Mouse (Mus musculus) kidney, embryonic 14.5 days (tissue): Measurements from ENCODE around the gene Morn4. TPM values are rescaled to one million over a fixed set of nuclear protein-coding genes. Genes with fewer than 3 reads are reported as not detected.
A peak's percentile ranks its signal among the peaks of the same experiment; 100 is the strongest.

ENCODE experiments used
- ATAC-seq: fragments of 200-750 bp; cut with Nextera tagmentation; 2 replicates; pipeline ENCODE4 v1.8.0; 2017; ENCODE audit warnings: moderate number of reproducible peaks, mild to moderate bottlenecking, moderate TSS enrichment, moderate library complexity; ENCODE audit not compliant: low FRiP score, low TSS enrichment
- H3K27ac ChIP-seq: fragments of 300-500 bp; sonication (generic); 2 replicates; pipeline ENCODE4 v1.5.1; 2014; ENCODE audit warnings: low read depth, mild to moderate bottlenecking, low read length, moderate library complexity, mixed read lengths
- H3K27me3 ChIP-seq: fragments of 300-500 bp; sonication (generic); 2 replicates; pipeline ENCODE4 v1.6.1; 2014; ENCODE audit warnings: mild to moderate bottlenecking, low read length; ENCODE audit not compliant: control insufficient read depth, insufficient read depth
- H3K36me3 ChIP-seq: fragments of 300-500 bp; sonication (generic); 2 replicates; pipeline ENCODE4 v1.6.1; 2014; ENCODE audit warnings: low read length, mixed read lengths; ENCODE audit not compliant: control insufficient read depth, insufficient read depth
- H3K4me1 ChIP-seq: fragments of 300-500 bp; sonication (generic); 2 replicates; pipeline ENCODE4 v1.6.1; 2014; ENCODE audit warnings: low read length, mixed read lengths; ENCODE audit not compliant: control insufficient read depth, insufficient read depth
- H3K4me2 ChIP-seq: fragments of 300-500 bp; sonication (generic); replicated peaks from 2 replicates; pipeline ENCODE4 v1.6.1; 2014; ENCODE audit warnings: low read depth, mild to moderate bottlenecking, low read length
- H3K4me3 ChIP-seq: fragments of 300-500 bp; sonication (generic); 2 replicates; pipeline ENCODE4 v1.5.1; 2014; ENCODE audit warnings: mild to moderate bottlenecking, low read length
- H3K9ac ChIP-seq: fragments of 300-500 bp; sonication (generic); 2 replicates; pipeline ENCODE4 v1.6.1; 2014; ENCODE audit warnings: low read depth, mild to moderate bottlenecking, low read length, moderate library complexity
- H3K9me3 ChIP-seq: fragments of 300-500 bp; sonication (generic); 2 replicates; pipeline ENCODE4 v1.6.1; 2016; ENCODE audit warnings: low read length; ENCODE audit not compliant: control insufficient read depth
- WGBS: fragments of 180-500 bp; shearing (Covaris S2); extraction: QIAGEN DNeasy Blood & Tissue Kit; methylation state at CpG from one replicate; pipeline ENCODE4 v1.1.7; 2014; 5-methylcytosine and 5-hydroxymethylcytosine counted together
- polyA plus RNA-seq: library from polyadenylated mRNA; unstranded; fragments of >200 nt; fragmentation: Nextera tagmentation; extraction: Ambion mirVana; gene quantifications from 2 replicates; pipeline ENCODE4 v1.2.1, GENCODE M21; 2014

Gene Morn4
- 27.8 and 33.6 TPM in 2 replicates for polyA plus RNA-seq

DNA sequence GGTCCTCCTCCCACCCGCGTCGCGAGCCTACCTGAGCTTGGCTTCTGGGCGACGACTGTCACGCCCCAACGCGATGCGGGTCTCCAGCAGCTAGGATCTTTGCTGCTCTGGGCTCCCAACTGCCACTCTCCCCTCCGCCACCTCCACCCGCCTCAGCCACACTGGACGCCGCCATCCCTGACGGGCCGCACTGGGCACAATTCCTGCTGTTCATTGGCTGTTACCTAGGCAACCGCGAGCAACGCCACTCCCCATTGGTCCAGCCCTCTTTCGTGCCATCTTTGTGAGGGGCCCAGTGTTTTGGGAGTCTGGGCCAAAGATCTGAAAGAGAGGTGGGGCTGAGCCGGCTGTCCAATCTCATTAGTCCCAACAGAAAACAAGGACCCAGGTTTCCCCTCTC is at the start of gene Morn4:
TSS of gene Morn4 (minus strand) at position 192 of the 400 bp plus-strand sequence.
- peak within 1 kb of the TSS; percentile 89 for H3K4me2 ChIP-seq
- ATAC-seq, result peak; percentile 85
- WGBS, result under 1% methylated on average over 21 of the region's 21 CpGs

DNA sequence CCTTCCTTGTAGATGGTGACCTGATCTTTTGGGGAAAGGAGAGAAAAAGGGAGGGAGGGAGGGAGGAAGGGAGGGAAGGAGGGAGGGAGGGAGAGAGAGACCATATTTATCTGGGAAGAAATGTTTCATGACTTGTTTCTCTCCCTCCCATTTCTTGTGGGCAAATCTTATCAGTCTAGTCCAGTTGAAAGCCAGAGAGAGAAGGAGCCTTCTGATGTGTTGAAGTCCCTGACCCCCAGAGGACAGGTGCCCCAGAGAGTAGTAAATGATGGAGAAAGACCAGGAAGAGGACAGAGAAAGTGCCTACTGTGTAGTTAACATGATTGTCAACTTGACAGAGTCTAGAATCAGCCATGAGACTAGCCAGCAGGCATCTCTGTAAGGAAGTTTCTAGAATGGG is 48.9 kb upstream of the Morn4 start:
- Histone ChIP-seq H3K27ac (no peak overlapping the region), H3K9me3 (no peaks in the 10 kb centered on the region), H3K4me1 (no peaks in the 10 kb centered on the region), H3K4me2 (no peak overlapping the region), H3K27me3 (no peaks in the 10 kb centered on the region), H3K4me3 (no peak overlapping the region), H3K36me3 (no peaks in the 10 kb centered on the region), H3K9ac (no peak overlapping the region)
- ATAC-seq, result no peak

More for the DNA sequence above, at the start of gene Morn4:
- Histone ChIP-seq H3K4me1 (peaks cover 13% of the 10 kb centered on the region), H3K36me3 (no peaks in the 10 kb centered on the region), H3K27ac (no peak within 1 kb of the TSS), H3K9ac (peak within 1 kb of the TSS; percentile 75), H3K4me3 (peak within 1 kb of the TSS; percentile 81), H3K27me3 (no peaks in the 10 kb centered on the region), H3K9me3 (no peaks in the 10 kb centered on the region)

DNA sequence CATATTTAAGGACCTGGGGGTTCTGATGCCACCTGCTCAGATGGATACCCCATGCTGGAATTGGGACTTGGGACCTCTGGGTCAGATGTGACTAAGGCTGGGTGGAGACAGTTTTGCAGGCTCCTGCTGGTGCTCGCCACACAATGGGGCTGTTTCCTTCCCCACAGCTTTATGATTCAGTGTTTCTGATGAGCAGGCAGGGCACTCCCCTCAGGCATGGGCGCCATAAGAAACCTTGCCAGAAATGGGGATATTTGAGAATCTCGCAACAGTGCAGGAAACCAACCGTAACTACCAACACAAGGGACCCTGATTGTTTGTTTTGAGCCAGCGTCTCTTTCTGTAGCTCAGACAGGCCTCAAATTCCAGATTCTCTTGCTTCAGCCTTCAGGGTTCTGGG is 44.9 kb upstream of the Morn4 start:
- H3K4me1 ChIP-seq, result peaks cover 2% of the 10 kb centered on the region; the same call in 1 of the 2 replicates
- no peaks in the 10 kb centered on the region for H3K9me3 ChIP-seq
- no peaks in the 10 kb centered on the region for H3K36me3 ChIP-seq
- H3K27ac ChIP-seq, result no peak overlapping the region
- 49% methylated on average over 5 of the region's 5 CpGs for WGBS
- no peak overlapping the region for H3K4me2 ChIP-seq
- no peak overlapping the region for H3K9ac ChIP-seq
- no peak for ATAC-seq
- no peak overlapping the region for H3K4me3 ChIP-seq
- H3K27me3 ChIP-seq, result no peaks in the 10 kb centered on the region

DNA sequence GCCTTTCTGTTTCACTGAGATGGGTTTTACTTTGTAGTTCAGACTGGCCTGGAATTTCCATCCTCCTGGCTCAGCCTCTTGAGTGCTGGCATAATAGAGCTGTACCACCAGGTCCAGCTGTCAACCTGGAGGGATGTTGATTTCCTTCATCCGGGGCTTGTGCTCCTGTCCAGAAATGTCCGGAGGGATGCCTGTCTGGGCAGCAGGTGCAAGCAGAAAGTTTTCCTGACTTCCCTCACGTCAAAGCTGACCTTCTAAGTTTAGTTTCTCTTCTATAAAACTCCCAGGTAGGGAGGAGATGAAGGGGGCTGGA is 44.1 kb upstream of the Morn4 start:
- Histone ChIP-seq H3K27ac (no peak overlapping the region), H3K4me2 (no peak overlapping the region), H3K9me3 (no peaks in the 10 kb centered on the region), H3K36me3 (no peaks in the 10 kb centered on the region), H3K9ac (no peak overlapping the region), H3K27me3 (no peaks in the 10 kb centered on the region), H3K4me3 (no peak overlapping the region), H3K4me1 (peaks cover 2% of the 10 kb centered on the region; the same call in 1 of the 2 replicates)
- no peak for ATAC-seq
- 57% methylated on average over 3 of the region's 3 CpGs for WGBS

DNA sequence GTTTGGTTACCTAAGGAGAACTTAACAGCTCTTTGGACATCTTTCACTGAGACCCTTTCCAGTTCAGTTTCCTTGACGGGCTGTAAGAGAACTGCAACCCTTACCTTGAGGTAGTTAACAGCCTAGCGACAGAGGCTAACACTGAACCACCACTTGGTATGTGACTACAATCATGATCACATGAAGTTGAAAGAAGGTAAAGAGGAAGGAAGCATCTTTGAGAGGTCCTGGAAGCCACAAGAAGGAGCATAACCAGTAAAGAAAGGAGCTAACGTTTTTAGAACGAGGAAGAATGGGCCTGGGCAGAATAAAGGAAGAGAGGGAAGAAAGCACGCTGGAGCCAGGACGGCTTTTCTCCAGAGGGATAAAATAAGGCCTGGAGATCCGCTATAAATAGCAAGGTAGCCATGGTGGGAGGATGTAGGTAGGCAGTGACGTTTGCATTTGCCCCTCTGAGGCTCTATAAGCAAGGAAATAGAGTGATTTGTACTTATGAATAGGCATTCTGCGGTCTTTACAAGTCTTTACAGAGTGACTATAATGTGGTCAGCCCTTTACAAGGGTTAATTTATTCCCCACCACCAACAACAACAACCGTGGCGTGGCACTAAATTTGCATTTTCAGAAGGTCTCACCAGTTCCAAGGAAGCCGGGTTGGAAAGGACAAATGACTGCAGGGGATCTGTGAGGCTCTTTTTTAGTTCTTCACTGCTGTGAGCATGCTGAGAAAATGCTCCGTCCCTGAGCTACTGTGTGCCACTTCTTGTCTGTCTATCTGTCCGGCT is 43.5 kb upstream of the Morn4 start:
- Histone ChIP-seq H3K4me1 (peaks cover 2% of the 10 kb centered on the region; the same call in 1 of the 2 replicates), H3K9me3 (no peaks in the 10 kb centered on the region), H3K4me2 (peak overlapping the region; percentile 87), H3K36me3 (peaks cover 2% of the 10 kb centered on the region; the same call in 1 of the 2 replicates), H3K27me3 (no peaks in the 10 kb centered on the region), H3K4me3 (peak overlapping the region; percentile 56), H3K9ac (peak overlapping the region; percentile 67), H3K27ac (peak overlapping the region; percentile 83)
- ATAC-seq, result no peak; the same call in 1 of the 2 replicates
- WGBS, result 38% methylated on average over 14 of the region's 14 CpGs

DNA sequence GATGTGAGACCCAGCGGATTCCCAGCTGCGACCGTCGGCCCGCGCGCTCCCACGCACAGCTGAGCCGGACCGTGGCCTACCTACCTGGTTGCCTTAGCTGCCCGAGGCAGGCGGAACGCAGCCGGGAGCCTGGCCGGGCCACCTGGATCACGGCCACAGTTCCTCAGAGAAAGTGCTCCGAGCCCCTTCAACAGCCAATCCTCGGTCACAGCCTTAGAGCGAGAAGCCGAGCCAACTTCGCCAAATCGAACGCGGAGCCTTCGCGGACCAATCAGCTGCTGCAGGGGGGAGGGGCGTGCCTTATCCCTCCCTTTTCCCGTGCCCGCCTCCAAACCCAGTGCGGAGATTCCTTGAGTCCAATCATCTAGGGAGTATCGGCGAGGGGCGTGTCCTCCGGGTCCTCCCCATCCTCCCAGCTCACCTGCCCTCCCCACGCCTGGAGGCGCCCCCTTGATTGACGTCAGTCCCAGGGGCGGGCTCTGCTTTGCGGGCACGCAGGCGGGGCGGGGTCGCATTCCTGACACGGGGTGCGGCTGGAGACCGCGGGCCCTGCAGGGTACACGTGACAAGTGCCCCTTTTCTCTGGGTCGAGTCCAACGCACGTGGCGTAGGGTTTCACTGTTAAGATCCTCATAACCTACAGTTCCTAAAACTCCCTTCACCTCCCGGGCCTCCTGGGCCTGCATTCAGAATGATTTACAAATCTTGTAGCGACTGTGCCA is 42.8 kb upstream of the Morn4 start, which contains the start of gene Avpi1:
TSS of gene Avpi1 (minus strand) at position 273 of the 722 bp plus-strand sequence.
- Histone ChIP-seq H3K27ac (peak within 1 kb of the TSS; percentile 83), H3K36me3 (peaks cover 10% of the 10 kb centered on the region), H3K27me3 (no peaks in the 10 kb centered on the region), H3K9ac (peak within 1 kb of the TSS; percentile 67), H3K4me3 (peak within 1 kb of the TSS; percentile 56), H3K4me2 (peak within 1 kb of the TSS; percentile 87), H3K4me1 (peaks cover 2% of the 10 kb centered on the region; the same call in 1 of the 2 replicates), H3K9me3 (no peaks in the 10 kb centered on the region)
- under 1% methylated on average over 54 of the region's 54 CpGs for WGBS
- peak; percentile 98 for ATAC-seq

DNA sequence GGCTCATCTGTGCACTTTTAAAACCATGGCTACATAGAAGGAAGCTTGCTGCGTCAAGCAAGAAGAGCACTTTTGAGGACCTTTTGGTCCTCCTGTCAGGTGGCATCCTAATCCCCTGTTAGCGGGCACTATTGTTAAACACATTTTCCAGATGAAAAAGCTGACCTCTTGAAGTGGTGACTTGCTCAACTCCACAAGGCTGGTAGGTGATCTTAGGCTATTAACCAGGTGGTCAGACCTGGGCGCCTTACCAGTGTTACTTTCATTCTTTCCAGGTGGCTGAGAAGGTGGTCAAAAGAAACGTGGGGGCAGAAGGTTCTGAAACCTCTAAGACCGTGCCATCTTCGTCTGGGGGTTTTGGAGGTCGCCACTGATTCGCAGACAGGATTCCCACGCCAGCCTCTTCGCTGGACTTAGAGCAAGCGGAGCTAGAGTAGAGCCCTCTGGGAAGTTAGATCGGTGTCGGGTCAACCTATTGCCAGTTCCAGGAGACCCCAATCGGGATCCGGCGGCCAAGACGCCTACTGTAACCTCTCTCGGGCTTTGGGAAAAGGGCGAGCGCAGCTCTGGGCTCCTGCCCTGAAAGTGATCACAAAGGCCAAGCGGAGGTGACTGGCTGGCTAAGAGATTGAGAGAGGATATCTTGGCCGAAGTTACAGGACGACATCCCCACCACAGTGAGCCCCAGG is 42.0 kb upstream of the Morn4 start:
- Histone ChIP-seq H3K9me3 (no peaks in the 10 kb centered on the region), H3K4me1 (peaks cover 2% of the 10 kb centered on the region; the same call in 1 of the 2 replicates), H3K27me3 (no peaks in the 10 kb centered on the region), H3K9ac (peak overlapping the region; percentile 67), H3K4me2 (peak overlapping the region; percentile 87), H3K36me3 (peaks cover 16% of the 10 kb centered on the region), H3K27ac (peak overlapping the region; percentile 64; the same call in 1 of the 2 replicates), H3K4me3 (peak overlapping the region; percentile 56)
- ATAC-seq, result peak; percentile 7; the same call in 1 of the 2 replicates
- 5% methylated on average over 23 of the region's 23 CpGs for WGBS

DNA sequence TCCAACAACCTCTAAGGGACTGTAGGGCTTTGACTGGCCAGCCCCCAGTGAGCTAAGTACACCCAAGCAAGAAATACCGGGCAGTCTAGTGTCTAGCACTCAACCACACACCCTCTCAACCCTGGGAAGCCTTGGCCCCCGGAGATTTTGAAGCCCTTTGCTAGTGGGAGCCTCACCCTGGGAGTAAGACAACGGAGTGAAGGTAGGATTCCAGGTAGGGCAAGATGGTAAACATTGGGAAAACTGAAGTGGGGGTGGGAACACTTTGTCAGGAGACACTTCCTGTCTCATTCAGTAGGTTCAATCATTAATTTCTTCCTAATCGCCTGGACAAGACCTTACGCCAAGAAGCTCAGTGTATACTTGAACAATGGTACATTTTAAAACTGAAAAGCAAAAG is 40.9 kb upstream of the Morn4 start:
- H3K4me2 ChIP-seq, result no peak overlapping the region

More for the DNA sequence above, 40.9 kb upstream of the Morn4 start:
- Histone ChIP-seq H3K4me3 (no peak overlapping the region), H3K27ac (no peak overlapping the region), H3K9ac (no peak overlapping the region), H3K36me3 (peaks cover 25% of the 10 kb centered on the region), H3K4me1 (peaks cover 2% of the 10 kb centered on the region; the same call in 1 of the 2 replicates), H3K9me3 (no peaks in the 10 kb centered on the region), H3K27me3 (no peaks in the 10 kb centered on the region)
- 90% methylated on average over 5 of the region's 5 CpGs for WGBS
- ATAC-seq, result no peak
